ENCODE assay signal across 14 mouse cellular contexts in genomic region chr3:71562901-71563300, GRCm38 (mm10).
"Had no signal": no experiment of that assay in that cellular context is flagged by ENCODE, and none has a peak within 500 bp of the region (broad histone marks: within the 10 kb centered on the region; RNA-seq: fewer than 3 reads in every experiment).

No protein-coding gene starts in this region.

- H3K27ac ChIP-seq: left cerebral cortex, adult 2 months; liver, embryonic 13.5 days; midbrain, embryonic 15.5 days had no signal

- H3K4me2 ChIP-seq: liver, embryonic 13.5 days; midbrain, embryonic 11.5 days; midbrain, embryonic 15.5 days had no signal

- H3K9ac ChIP-seq: liver, embryonic 13.5 days; midbrain, embryonic 15.5 days had no signal

- H3K27me3 ChIP-seq: liver, embryonic 13.5 days; midbrain, embryonic 15.5 days had no signal

- H3K4me3 ChIP-seq: left cerebral cortex, adult 2 months; liver, embryonic 13.5 days; midbrain, embryonic 15.5 days had no signal

- DNase-seq: kidney, adult 9 months; kidney, postnatal 14 days; kidney, postnatal 4 days; layer of hippocampus, postnatal 36 days; liver, embryonic 13.5 days; lung, adult 2 months; lung, postnatal 14 days; lung, postnatal 4 days; thymus, adult 2 months; thymus, postnatal 14 days; thymus, postnatal 4 days had no signal

- ATAC-seq: midbrain, embryonic 15.5 days had no signal

- H3K4me1 ChIP-seq: liver, embryonic 13.5 days; midbrain, embryonic 15.5 days had no signal

- H3K9me3 ChIP-seq: liver, embryonic 13.5 days; midbrain, embryonic 15.5 days had no signal

- H3K36me3 ChIP-seq: liver, embryonic 13.5 days; midbrain, embryonic 15.5 days had no signal
